In genomic region chr7:99313253-99313652, GRCm38 (mm10) we compare ENCODE assay signal across 15 mouse cellular contexts. TPM values are rescaled to one million over a fixed set of nuclear protein-coding genes. Genes with fewer than 3 reads are reported as not detected.
DNase-seq lines count a peak whose midpoint lies in the region; ATAC-seq and TF ChIP-seq lines count a peak whose summit lies in the region.
"Had no signal": no experiment of that assay in that cellular context is flagged by ENCODE, and none has a peak within 500 bp of the region (broad histone marks: within the 10 kb centered on the region; RNA-seq: fewer than 3 reads in every experiment).

No protein-coding gene starts in this region.

- DNase-seq in heart, embryonic 10.5 days (ENCODE audit: low spot score) = no peak
- DNase-seq in heart, postnatal 25 days (ENCODE audit: low spot score) = no peak
- DNase-seq in forebrain, embryonic 11.5 days (ENCODE audit: low spot score) = no peak
- DNase-seq in hindbrain, embryonic 14.5 days (ENCODE audit: low spot score) = no peak
- no peak for DNase-seq in cerebellum, postnatal 14 days
- no peak for DNase-seq in left cerebral cortex, adult 2 months (ENCODE audit: extremely low spot score in 1 of 2, low spot score in 2 of 2)
- DNase-seq in natural killer cell, adult 2 months (ENCODE audit: low spot score in 2 of 2) = no peak
- DNase-seq: adrenal gland, postnatal 25 days; cerebellum, adult 11 months; gastrocnemius, postnatal 10 days; kidney, postnatal 25 days; liver, embryonic 13.5 days had no signal

- ATAC-seq in forebrain, embryonic 11.5 days (replicated peaks; ENCODE audit: low FRiP score) = no peak
- ATAC-seq in hindbrain, embryonic 14.5 days (ENCODE audit: low FRiP score) = no peak
- ATAC-seq in midbrain, embryonic 16.5 days = peak; percentile 39; the same call in 1 of the 2 replicates
- ATAC-seq: inflammation-experienced regulatory T-cells, adult 6 months had no signal

- 0 out of 2 replicates have a peak overlapping the region, but pooled peaks have one; percentile 21 for H3K9ac ChIP-seq in forebrain, embryonic 11.5 days (ENCODE audit: low read length)
- peak overlapping the region; percentile 32 for H3K9ac ChIP-seq in hindbrain, embryonic 14.5 days
- H3K9ac ChIP-seq in midbrain, embryonic 16.5 days (ENCODE audit: low read depth, low read length) = peak overlapping the region; percentile 48; the same call in 1 of the 2 replicates
- H3K9ac ChIP-seq: liver, embryonic 13.5 days had no signal

- no peak overlapping the region for H3K4me2 ChIP-seq in forebrain, embryonic 11.5 days (ENCODE audit: low read depth, low read length, severe bottlenecking)
- H3K4me2 ChIP-seq in hindbrain, embryonic 14.5 days (replicated peaks) = peak overlapping the region; percentile 20
- peak overlapping the region; percentile 42 for H3K4me2 ChIP-seq in midbrain, embryonic 16.5 days (ENCODE audit: low read length)
- H3K4me2 ChIP-seq: liver, embryonic 13.5 days had no signal

- no peak for TF ChIP-seq CTCF in left cerebral cortex, adult 2 months (IDR thresholded peaks at IDR 0.05)

- 0 out of 2 replicates have a peak overlapping the region, but pooled peaks have one; percentile 42 for H3K27ac ChIP-seq in heart, embryonic 10.5 days
- H3K27ac ChIP-seq in forebrain, embryonic 11.5 days (ENCODE audit: low read depth, low read length) = peak overlapping the region; percentile 84; the same call in 1 of the 2 replicates
- peak overlapping the region; percentile 93 for H3K27ac ChIP-seq in hindbrain, embryonic 14.5 days
- peak overlapping the region; percentile 93 for H3K27ac ChIP-seq in midbrain, embryonic 16.5 days (ENCODE audit: low read length)
- H3K27ac ChIP-seq in left cerebral cortex, adult 2 months = no peak overlapping the region
- H3K27ac ChIP-seq: liver, embryonic 13.5 days had no signal

- no peak overlapping the region for H3K4me3 ChIP-seq in heart, embryonic 10.5 days
- no peak overlapping the region for H3K4me3 ChIP-seq in forebrain, embryonic 11.5 days (ENCODE audit: low read depth, low read length)
- H3K4me3 ChIP-seq in hindbrain, embryonic 14.5 days (replicated peaks; ENCODE audit: low read length) = no peak overlapping the region
- H3K4me3 ChIP-seq in midbrain, embryonic 16.5 days (ENCODE audit: low read depth, low read length) = no peak overlapping the region
- H3K4me3 ChIP-seq in left cerebral cortex, adult 2 months = no peak overlapping the region
- H3K4me3 ChIP-seq: liver, embryonic 13.5 days had no signal

- intact Hi-C loops in heart, postnatal 25 days (cut with DNase I) = no loop called here
- intact Hi-C loops in left cerebral cortex, adult 2 months (cut with DNase I) = no loop called here

- WGBS in heart, embryonic 10.5 days = 77% methylated on average over 8 of the region's 8 CpGs
- 58% methylated on average over 8 of the region's 8 CpGs for WGBS in forebrain, embryonic 11.5 days
- 43% methylated on average over 8 of the region's 8 CpGs for whole genome bisulfite sequencing in hindbrain, embryonic 14.5 days
- WGBS in midbrain, embryonic 16.5 days = 32% methylated on average over 8 of the region's 8 CpGs

- peaks cover 29% of the 10 kb centered on the region for H3K4me1 ChIP-seq in heart, embryonic 10.5 days
- H3K4me1 ChIP-seq in forebrain, embryonic 11.5 days (replicated peaks; ENCODE audit: control insufficient read depth, insufficient read depth, low read length) = peaks cover 20% of the 10 kb centered on the region
- peaks cover 41% of the 10 kb centered on the region for H3K4me1 ChIP-seq in hindbrain, embryonic 14.5 days (replicated peaks; ENCODE audit: control insufficient read depth, insufficient read depth, low read length)
- H3K4me1 ChIP-seq in midbrain, embryonic 16.5 days (ENCODE audit: control insufficient read depth, insufficient read depth, low read length) = peaks cover 47% of the 10 kb centered on the region
- H3K4me1 ChIP-seq: liver, embryonic 13.5 days had no signal

- no peaks in the 10 kb centered on the region for H3K36me3 ChIP-seq in heart, embryonic 10.5 days
- no peaks in the 10 kb centered on the region; the same call in 1 of the 2 replicates for H3K36me3 ChIP-seq in forebrain, embryonic 11.5 days (ENCODE audit: control insufficient read depth, insufficient read depth, low read length)
- H3K36me3 ChIP-seq in hindbrain, embryonic 14.5 days (replicated peaks; ENCODE audit: control insufficient read depth, insufficient read depth) = peaks cover 27% of the 10 kb centered on the region
- H3K36me3 ChIP-seq in midbrain, embryonic 16.5 days (ENCODE audit: control insufficient read depth, insufficient read depth, low read length) = peaks cover 14% of the 10 kb centered on the region
- H3K36me3 ChIP-seq: liver, embryonic 13.5 days had no signal

- H3K9me3 ChIP-seq in heart, embryonic 10.5 days = no peaks in the 10 kb centered on the region
- H3K9me3 ChIP-seq in forebrain, embryonic 11.5 days (ENCODE audit: control insufficient read depth, low read length) = no peaks in the 10 kb centered on the region
- no peaks in the 10 kb centered on the region for H3K9me3 ChIP-seq in hindbrain, embryonic 14.5 days (ENCODE audit: control insufficient read depth, low read length)
- H3K9me3 ChIP-seq in midbrain, embryonic 16.5 days (replicated peaks; ENCODE audit: control insufficient read depth, low read length, poor library complexity, severe bottlenecking) = no peaks in the 10 kb centered on the region
- H3K9me3 ChIP-seq: liver, embryonic 13.5 days had no signal

- peaks cover 43% of the 10 kb centered on the region for H3K27me3 ChIP-seq in heart, embryonic 10.5 days (ENCODE audit: insufficient read depth, poor library complexity, severe bottlenecking)
- no peaks in the 10 kb centered on the region for H3K27me3 ChIP-seq in forebrain, embryonic 11.5 days (ENCODE audit: control insufficient read depth, insufficient read depth, low read length)
- H3K27me3 ChIP-seq in hindbrain, embryonic 14.5 days (ENCODE audit: control insufficient read depth, insufficient read depth, low read length) = no peaks in the 10 kb centered on the region
- H3K27me3 ChIP-seq in midbrain, embryonic 16.5 days (ENCODE audit: control insufficient read depth, insufficient read depth, low read depth, low read length) = no peaks in the 10 kb centered on the region

RNA-seq across cellular contexts. Expression of gene Serpinh1, which starts 39.8 kb away (rescaled TPM):
- polyA plus RNA-seq in heart, embryonic 10.5 days (2016; fragmentation: Nextera tagmentation; extraction: Ambion mirVana) = 1,580 and 1,787 TPM in 2 replicates
- total RNA-seq in heart, postnatal 25 days (2021) = 100 to 1,000 TPM; 378 to 449 TPM
- 239 and 255 TPM in 2 replicates for polyA plus RNA-seq in forebrain, embryonic 11.5 days (2014; fragmentation: Nextera tagmentation; extraction: Ambion mirVana)
- polyA plus RNA-seq in hindbrain, embryonic 14.5 days (2014; fragmentation: Nextera tagmentation; extraction: Ambion mirVana) = 122 and 128 TPM in 2 replicates
- polyA plus RNA-seq in midbrain, embryonic 16.5 days (2015; fragmentation: Nextera tagmentation; extraction: Ambion mirVana) = 185 and 203 TPM in 2 replicates
- total RNA-seq in left cerebral cortex, adult 2 months (2021) = 10 to 100 TPM; 22.2 TPM
- polyA plus RNA-seq: inflammation-experienced regulatory T-cells, adult 6 months had no signal

RNA-seq across cellular contexts. Expression of gene Map6, which starts 46.0 kb away (rescaled TPM):
- polyA plus RNA-seq in heart, embryonic 10.5 days (2016; fragmentation: Nextera tagmentation; extraction: Ambion mirVana) = 2.1 and 2.3 TPM in 2 replicates
- total RNA-seq in heart, postnatal 25 days (2021) = 1 to 10 TPM; 3.0 to 4.4 TPM
- polyA plus RNA-seq in forebrain, embryonic 11.5 days (2014; fragmentation: Nextera tagmentation; extraction: Ambion mirVana) = 36.2 and 36.7 TPM in 2 replicates
- 122 and 135 TPM in 2 replicates for polyA plus RNA-seq in hindbrain, embryonic 14.5 days (2014; fragmentation: Nextera tagmentation; extraction: Ambion mirVana)
- 140 and 155 TPM in 2 replicates for polyA plus RNA-seq in midbrain, embryonic 16.5 days (2015; fragmentation: Nextera tagmentation; extraction: Ambion mirVana)
- total RNA-seq in left cerebral cortex, adult 2 months (2021) = 100 to 1,000 TPM; 138 to 141 TPM
- total RNA-seq: megakaryocyte progenitor cell, adult 5-6 weeks had no signal

Comparison
In these comparisons a context has a peak if more than half of its experiments do, and no peak if none do; other contexts are left out.
1. RNA of gene Map6, which starts 46.0 kb away (polyA plus RNA-seq): 140 to 155 TPM in midbrain, embryonic 16.5 days, 122 to 135 TPM in hindbrain, embryonic 14.5 days and 36.2 to 36.7 TPM in forebrain, embryonic 11.5 days; 2.1 to 2.3 TPM in heart, embryonic 10.5 days; every median in the first group is over 10 times any median in the second.
2. Peak in every context shown above with its lines, with median percentiles within 50 percentile points of each other: H3K9ac ChIP-seq.